Mouse (Mus musculus) bone marrow, adult 2 months (tissue): ENCODE data around the gene Clspn. TPM values are rescaled to one million over a fixed set of nuclear protein-coding genes. Genes with fewer than 3 reads are reported as not detected.

ENCODE experiments used
- H3K27ac ChIP-seq: fragments of 200-500 bp; 2 replicates; pipeline ENCODE4 v1.5.1; 2012; ENCODE audit warnings: low read depth, mild to moderate bottlenecking, control low read depth, inconsistent platforms, low read length; ENCODE audit not compliant: control insufficient read depth, poor library complexity, insufficient read depth
- H3K4me1 ChIP-seq: fragments of 200-500 bp; 2 replicates; pipeline ENCODE4 v1.6.1; 2011; ENCODE audit warnings: low read length; ENCODE audit not compliant: control insufficient read depth, insufficient read depth
- H3K4me3 ChIP-seq: fragments of 200-500 bp; replicated peaks from 2 replicates; pipeline ENCODE3; 2011; ENCODE audit warnings: mild to moderate bottlenecking, low read depth, low read length, control low read depth; ENCODE audit not compliant: control insufficient read depth
- CTCF ChIP-seq: fragments of 200-500 bp; IDR thresholded peaks from 2 replicates; pipeline ENCODE4 v1.5.1; 2011; ENCODE audit warnings: low read length, control low read depth; ENCODE audit not compliant: control insufficient read depth, insufficient read depth
- POLR2A ChIP-seq: fragments of 200-500 bp; IDR thresholded peaks from 2 replicates; pipeline ENCODE4 v1.6.1; 2011; ENCODE audit warnings: low read depth, mild to moderate bottlenecking, control low read depth, low read length, borderline replicate concordance; ENCODE audit not compliant: control insufficient read depth
- WGBS: fragments of 180-500 bp; shearing (Covaris S2); methylation state at CpG from one replicate; pipeline ENCODE4 v1.1.7; 2018; 5-methylcytosine and 5-hydroxymethylcytosine counted together
- polyA plus RNA-seq: library from polyadenylated mRNA; stranded (reverse); fragments of >200 nt; gene quantifications from 2 replicates; pipeline ENCODE4 v1.2.4, GENCODE M21; 2011; ENCODE audit warnings: low replicate concordance; ENCODE audit not compliant: missing spikeins, insufficient read depth, insufficient read length

The Clspn gene
- polyA plus RNA-seq, 1 experiment, result 66.4 TPM

GRCm38 (mm10) chr4:126545703-126546102 lies 11.0 kb upstream of the Clspn start:
- WGBS, result 79% methylated on average over 7 of the region's 7 CpGs

GRCm38 (mm10) chr4:126546183-126546582 lies 10.6 kb upstream of the Clspn start:
- Histone ChIP-seq H3K4me1 (no peaks in the 10 kb centered on the region), H3K4me3 (no peak overlapping the region), H3K27ac (no peak overlapping the region)
- WGBS, result 76% methylated on average over 2 of the region's 2 CpGs
- TF ChIP-seq POLR2A, result no peak
- TF ChIP-seq CTCF, result no peak

More at GRCm38 (mm10) chr4:126545703-126546102, 11.0 kb upstream of the Clspn start:
- H3K4me3 ChIP-seq, result no peak overlapping the region
- H3K27ac ChIP-seq, result no peak overlapping the region
- TF ChIP-seq POLR2A (no peak), CTCF (no peak)
- no peaks in the 10 kb centered on the region for H3K4me1 ChIP-seq

- WGBS, result 83% methylated on average over 7 of the region's 7 CpGs
- no peak overlapping the region for H3K27ac ChIP-seq
- H3K4me3 ChIP-seq, result no peak overlapping the region
- peaks cover 1% of the 10 kb centered on the region; the same call in 1 of the 2 replicates for H3K4me1 ChIP-seq
- TF ChIP-seq CTCF (no peak), POLR2A (no peak)
Observed at GRCm38 (mm10) chr4:126552136-126552535, 4.6 kb upstream of the Clspn start.

- peaks cover 1% of the 10 kb centered on the region; the same call in 1 of the 2 replicates for H3K4me1 ChIP-seq
- 5% methylated on average over 8 of the region's 8 CpGs for WGBS
- H3K4me3 ChIP-seq, result no peak overlapping the region
- H3K27ac ChIP-seq, result no peak overlapping the region
- TF ChIP-seq CTCF (no peak), POLR2A (no peak)
Observed at GRCm38 (mm10) chr4:126553105-126553504, 3.6 kb upstream of the Clspn start.

GRCm38 (mm10) chr4:126553685-126554084 lies 3.0 kb upstream of the Clspn start:
- H3K4me1 ChIP-seq, result peaks cover 1% of the 10 kb centered on the region; the same call in 1 of the 2 replicates
- 61% methylated on average over 1 of the region's 1 CpGs for WGBS
- no peak for TF ChIP-seq POLR2A
- no peak for TF ChIP-seq CTCF
- no peak overlapping the region for H3K27ac ChIP-seq
- no peak overlapping the region for H3K4me3 ChIP-seq

GRCm38 (mm10) chr4:126554462-126554861 lies 2.3 kb upstream of the Clspn start:
- TF ChIP-seq POLR2A (no peak), CTCF (no peak)

GRCm38 (mm10) chr4:126563798-126564197 lies 7.1 kb downstream of the Clspn start:
- Histone ChIP-seq H3K4me3 (no peak overlapping the region), H3K4me1 (no peaks in the 10 kb centered on the region; the same call in 1 of the 2 replicates), H3K27ac (no peak overlapping the region)
- TF ChIP-seq POLR2A (no peak), CTCF (no peak)
- 82% methylated on average over 6 of the region's 6 CpGs for WGBS

More at GRCm38 (mm10) chr4:126554462-126554861, 2.3 kb upstream of the Clspn start:
- peaks cover 1% of the 10 kb centered on the region; the same call in 1 of the 2 replicates for H3K4me1 ChIP-seq
- no peak overlapping the region for H3K4me3 ChIP-seq
- H3K27ac ChIP-seq, result no peak overlapping the region
- 32% methylated on average over 3 of the region's 3 CpGs for WGBS

- no peak overlapping the region for H3K4me3 ChIP-seq
- TF ChIP-seq CTCF (no peak), POLR2A (no peak)
- 89% methylated on average over 4 of the region's 4 CpGs for WGBS
- H3K27ac ChIP-seq, result no peak overlapping the region
- H3K4me1 ChIP-seq, result no peaks in the 10 kb centered on the region
Observed at GRCm38 (mm10) chr4:126567243-126567642, 10.5 kb downstream of the Clspn start.

- TF ChIP-seq CTCF, result no peak
- TF ChIP-seq POLR2A, result no peak
- WGBS, result 92% methylated on average over 3 of the region's 3 CpGs
Observed at GRCm38 (mm10) chr4:126569783-126570182, 13.0 kb downstream of the Clspn start.

More at GRCm38 (mm10) chr4:126569783-126570182, 13.0 kb downstream of the Clspn start:
- Histone ChIP-seq H3K4me1 (no peaks in the 10 kb centered on the region), H3K27ac (no peak overlapping the region), H3K4me3 (no peak overlapping the region)
